Mouse (Mus musculus) skeletal muscle tissue, adult 2 months (tissue): ENCODE results near the gene Txnrd1.

Experiments used
- DNase-seq: peaks from one replicate; pipeline ENCODE4 v3.0.0-alpha.2; 2012; ENCODE audit warnings: low read depth, low spot score

The Txnrd1 gene

DNA sequence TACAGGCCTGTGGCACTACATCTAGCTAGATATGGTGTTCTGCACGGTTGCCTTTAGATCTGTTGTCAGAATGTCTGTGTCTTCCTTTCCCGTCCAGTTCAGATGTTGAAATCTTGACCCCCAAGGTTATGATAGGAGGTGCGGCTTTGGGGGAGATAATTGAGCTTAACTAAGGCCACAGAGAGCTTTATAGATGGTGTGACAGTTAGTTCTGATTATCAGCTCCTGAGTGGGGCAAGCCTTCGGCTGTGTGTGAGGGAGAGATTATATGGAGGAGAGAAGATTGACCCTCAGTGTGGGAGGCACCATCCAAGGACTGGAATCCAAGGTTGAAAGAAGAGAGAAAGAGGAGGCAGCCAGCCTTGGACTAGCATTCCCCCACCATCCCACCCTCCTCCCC lies 79.5 kb downstream of the Txnrd1 start:
- DNase-seq: no peak

DNA sequence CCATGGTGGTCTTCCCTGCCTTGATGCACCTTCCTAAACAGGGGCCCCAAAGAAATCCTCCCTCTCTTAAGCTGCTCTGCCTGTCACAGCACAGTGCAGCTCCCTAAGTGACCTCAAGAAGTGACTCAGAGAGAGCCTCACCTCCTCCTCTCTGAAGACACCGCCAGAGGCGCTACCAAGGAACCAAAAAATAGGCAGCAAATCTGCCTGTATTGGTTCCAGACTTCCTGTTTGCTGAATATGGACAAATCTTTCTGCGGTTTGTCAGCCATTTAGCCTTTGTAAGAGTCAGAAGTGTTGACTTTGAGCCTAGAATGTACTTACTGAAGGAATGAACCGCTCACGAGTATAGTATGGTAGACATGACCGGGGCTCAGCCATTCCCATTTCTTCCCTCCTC lies 80.0 kb downstream of the Txnrd1 start:
- DNase-seq: no peak

DNA sequence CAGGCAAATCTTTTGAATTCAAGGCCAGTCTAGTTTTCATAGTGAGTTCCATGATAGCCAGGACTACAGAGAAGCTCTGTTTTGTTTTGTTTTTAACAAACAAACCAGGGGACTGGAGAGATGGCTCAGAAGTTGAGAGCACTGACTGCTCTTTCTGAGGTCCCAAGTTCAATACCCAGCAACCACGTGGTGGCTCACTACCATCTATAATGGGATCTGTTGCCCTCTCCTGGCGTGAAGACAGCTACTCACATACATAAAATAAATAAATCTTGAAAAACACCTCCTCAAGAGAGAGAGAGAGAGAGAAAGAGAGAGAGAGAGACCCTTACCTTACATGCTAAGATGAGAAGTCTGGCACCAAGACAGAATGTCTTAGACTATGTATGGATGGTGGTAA lies 84.9 kb downstream of the Txnrd1 start:
- no peak for DNase-seq

DNA sequence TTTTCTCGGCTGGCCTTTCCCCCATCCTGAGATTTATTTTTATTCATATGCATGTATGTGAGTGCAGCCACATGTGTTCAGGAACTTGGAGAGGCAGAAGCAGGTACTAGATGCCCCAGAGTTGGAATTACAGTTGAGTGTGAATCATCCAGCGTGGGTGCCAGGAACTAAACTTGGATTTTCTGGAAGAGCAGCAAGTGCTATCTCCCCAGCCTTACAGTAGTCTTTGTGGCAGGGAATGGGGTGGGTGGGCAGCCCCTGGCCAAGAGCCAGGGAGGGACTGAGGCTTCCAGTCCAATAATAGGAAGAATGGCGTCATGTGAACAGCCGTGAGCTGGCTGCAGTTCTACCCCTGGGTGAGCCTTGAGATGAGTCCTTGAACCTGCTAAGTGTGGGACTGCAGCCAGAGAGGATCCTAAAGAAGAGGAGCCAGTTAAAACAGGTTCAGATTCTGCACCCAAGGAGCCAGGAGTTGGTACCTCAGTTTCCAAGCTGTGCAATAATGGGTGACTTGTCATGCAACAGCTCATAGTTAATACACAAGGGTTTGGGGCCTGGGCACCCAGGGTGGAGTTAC lies 85.7 kb downstream of the Txnrd1 start:
- DNase-seq: no peak

DNA sequence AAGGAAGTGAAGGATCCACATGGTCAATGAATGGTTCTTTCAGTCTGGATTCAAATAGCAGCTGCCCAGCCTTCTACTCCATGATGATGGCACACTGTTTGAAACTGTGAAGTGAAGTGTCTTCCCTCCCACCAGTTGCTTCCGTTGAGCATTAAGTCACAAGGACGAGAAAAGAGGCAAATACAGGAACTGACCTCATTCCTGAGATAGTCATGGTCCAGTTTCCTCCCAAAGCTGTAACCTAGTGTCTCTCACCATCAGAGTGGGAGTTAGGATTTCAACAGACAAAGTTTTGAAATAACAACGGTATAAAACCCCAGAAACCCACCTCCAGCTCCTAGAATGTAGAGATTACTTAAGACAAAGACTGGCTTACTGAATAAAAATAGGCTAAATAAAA lies 89.8 kb downstream of the Txnrd1 start:
- no peak for DNase-seq

DNA sequence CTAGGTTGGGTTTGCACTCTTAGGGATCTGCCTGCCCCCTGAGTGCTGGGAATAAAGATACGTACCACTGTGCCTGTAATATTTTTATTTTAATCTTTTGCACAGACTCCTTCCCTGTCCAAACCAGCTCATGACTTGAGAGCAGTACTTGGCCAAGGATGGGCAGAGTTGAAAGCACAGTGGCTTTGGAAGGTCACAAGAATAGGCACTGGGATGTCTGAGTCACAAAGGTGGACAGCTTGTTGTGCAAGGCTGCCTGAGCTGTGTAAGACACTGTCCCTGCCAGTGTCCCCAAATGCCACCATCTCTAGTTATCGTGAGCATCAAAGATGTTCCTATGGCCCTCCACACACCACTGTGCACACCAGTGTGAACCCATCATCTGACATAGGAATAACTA lies 91.0 kb downstream of the Txnrd1 start:
- DNase-seq: no peak

DNA sequence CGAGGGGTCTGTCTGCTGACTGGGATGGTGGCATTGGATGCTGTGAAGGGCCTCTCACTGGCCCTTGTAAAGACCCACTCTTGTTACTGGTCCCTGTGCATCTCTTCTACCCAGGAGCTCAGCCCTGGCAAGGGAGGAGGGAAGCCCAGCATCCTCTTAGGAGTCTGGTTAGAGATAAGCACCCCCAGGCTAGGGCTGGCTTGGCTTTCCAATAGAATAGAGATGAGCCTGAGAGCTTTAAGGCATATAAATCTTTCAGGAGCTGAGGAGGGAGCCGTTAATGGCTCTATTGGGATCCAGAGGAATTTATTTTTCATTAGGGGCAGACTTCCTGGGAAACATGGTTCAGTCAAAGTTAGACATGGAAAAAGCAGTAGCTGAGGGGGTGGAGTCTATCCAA lies 91.9 kb downstream of the Txnrd1 start:
- no peak for DNase-seq

DNA sequence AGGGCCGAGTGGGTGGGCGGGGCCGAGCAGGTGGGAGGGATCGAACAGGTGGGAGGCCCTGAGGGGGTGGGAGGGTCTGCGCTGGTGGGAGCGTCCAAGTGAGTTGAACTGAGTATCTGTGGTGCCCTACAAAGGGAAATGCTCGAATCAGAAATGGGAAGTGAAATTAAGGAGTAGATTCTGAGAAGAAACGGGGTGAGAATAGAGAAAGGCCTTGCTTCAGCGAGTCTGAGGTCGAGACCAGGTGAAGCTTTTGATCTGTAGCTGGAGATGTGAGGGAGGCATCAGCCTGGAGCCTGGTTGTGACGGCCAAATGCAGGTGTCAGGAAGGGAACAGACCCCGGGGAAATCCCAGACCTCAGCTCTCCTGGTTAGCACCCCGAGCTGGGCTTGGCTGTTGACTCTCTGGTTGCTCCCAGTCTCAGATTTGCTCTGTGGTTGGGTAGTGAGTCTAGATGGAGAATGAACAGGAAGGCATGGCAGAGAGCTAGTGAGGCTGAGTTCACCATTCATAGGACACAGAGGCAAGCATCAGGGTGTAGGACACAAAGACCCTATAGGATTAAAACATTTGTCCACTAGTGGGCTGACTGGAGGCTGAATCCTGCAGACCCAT lies 101.4 kb downstream of the Txnrd1 start:
- no peak for DNase-seq

DNA sequence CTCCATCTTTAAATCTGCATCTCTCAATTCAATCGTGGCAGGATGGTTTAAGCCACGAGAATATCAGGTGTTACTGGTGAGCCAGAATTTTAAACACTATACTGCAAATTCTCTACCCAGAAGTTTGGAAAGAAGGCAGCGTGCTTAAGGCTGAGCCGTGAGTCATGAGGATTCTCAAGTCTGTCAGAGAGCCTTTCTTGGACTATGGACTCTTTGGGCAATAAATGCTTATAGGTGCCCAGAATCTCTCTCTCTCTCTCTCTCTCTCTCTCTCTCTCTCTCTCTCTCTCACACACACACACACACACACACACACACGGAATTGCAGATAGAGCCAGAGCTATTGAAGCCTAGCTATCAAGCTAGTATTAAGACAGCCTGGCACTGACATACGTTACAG lies 102.0 kb downstream of the Txnrd1 start:
- DNase-seq: no peak
